Mouse (Mus musculus): ENCODE results near the gene Scoc. TPM values are rescaled to one million over a fixed set of nuclear protein-coding genes. Genes with fewer than 3 reads are reported as not detected.
"Not testable (repeated sequence)": the region's sequence is repeated elsewhere in the genome, so short reads cannot be mapped to it uniquely, and the experiment has no call there.

Gene Scoc
- polyA plus RNA-seq, 1 experiment, result 24.5 TPM

- Histone ChIP-seq H3K4me1 (ENCODE audit: control insufficient read depth, insufficient read depth, low read length) (no peaks in the 10 kb centered on the region), H3K27ac (ENCODE audit: insufficient read depth, low read depth, low read length) (no peak overlapping the region), H3K4me3 (ENCODE audit: insufficient read depth, low read depth, low read length) (peak overlapping the region; percentile 79), H3K36me3 (ENCODE audit: control insufficient read depth, insufficient read depth, low read length) (no peaks in the 10 kb centered on the region; the same call in 1 of the 2 replicates), H3K27me3 (replicated peaks; ENCODE audit: control insufficient read depth, insufficient read depth, low read length) (no peaks in the 10 kb centered on the region)
- peak; percentile 4 for DNase-seq
- WGBS, result 2% methylated on average over 29 of the region's 29 CpGs
- TF ChIP-seq POLR2A (IDR thresholded peaks at IDR 0.05; ENCODE audit: low read depth, low read length) (no peak), CTCF (conservative IDR thresholded peaks at IDR 0.05; ENCODE audit: insufficient read depth, insufficient read length, low read depth, low read length) (no peak)
Measured at GRCm38 (mm10) chr8:83441656-83442242, 16.4 kb downstream of the Scoc start.

- Histone ChIP-seq H3K4me1 (ENCODE audit: control insufficient read depth, insufficient read depth, low read length) (no peaks in the 10 kb centered on the region), H3K27ac (ENCODE audit: insufficient read depth, low read depth, low read length) (no peak overlapping the region), H3K27me3 (replicated peaks; ENCODE audit: control insufficient read depth, insufficient read depth, low read length) (no peaks in the 10 kb centered on the region), H3K4me3 (ENCODE audit: insufficient read depth, low read depth, low read length) (no peak overlapping the region), H3K36me3 (ENCODE audit: control insufficient read depth, insufficient read depth, low read length) (no peaks in the 10 kb centered on the region; the same call in 1 of the 2 replicates)
- WGBS, result 50% methylated on average over 1 of the region's 1 CpGs
- no peak for TF ChIP-seq CTCF (conservative IDR thresholded peaks at IDR 0.05; ENCODE audit: insufficient read depth, insufficient read length, low read depth, low read length)
- TF ChIP-seq POLR2A (IDR thresholded peaks at IDR 0.05; ENCODE audit: low read depth, low read length), result no peak
- DNase-seq, result peak; percentile 15
Measured at GRCm38 (mm10) chr8:83437077-83437476, 21.1 kb downstream of the Scoc start.

DNA sequence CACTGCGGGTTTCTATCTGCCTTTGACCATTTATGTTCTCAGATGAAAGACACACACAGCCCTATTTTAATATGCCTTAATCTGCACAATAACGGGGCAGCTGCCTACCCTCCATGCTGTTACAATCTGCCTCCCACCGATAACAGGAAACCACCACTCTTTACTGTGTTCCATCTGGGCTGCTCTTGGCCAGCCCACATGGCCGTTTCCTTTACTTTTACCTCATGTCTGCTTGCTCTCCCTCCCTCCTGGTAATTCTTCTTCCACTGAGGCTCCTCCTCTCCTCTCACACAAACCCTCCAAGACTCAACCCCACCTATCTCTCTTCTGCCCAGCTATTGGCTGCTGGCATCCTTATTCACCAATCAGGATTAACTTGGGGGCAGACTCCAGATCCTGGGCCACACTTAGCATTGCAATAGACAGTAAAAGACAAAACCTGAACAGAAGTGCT is 29.1 kb downstream of the Scoc start:
- Histone ChIP-seq H3K4me3 (ENCODE audit: insufficient read depth, low read depth, low read length) (no peak overlapping the region), H3K36me3 (ENCODE audit: control insufficient read depth, insufficient read depth, low read length) (no peaks in the 10 kb centered on the region), H3K4me1 (ENCODE audit: control insufficient read depth, insufficient read depth, low read length) (no peaks in the 10 kb centered on the region), H3K27me3 (replicated peaks; ENCODE audit: control insufficient read depth, insufficient read depth, low read length) (no peaks in the 10 kb centered on the region), H3K27ac (ENCODE audit: insufficient read depth, low read depth, low read length) (no peak overlapping the region)
- WGBS, result 65% methylated on average over 4 of the region's 4 CpGs
- no peak for TF ChIP-seq CTCF (conservative IDR thresholded peaks at IDR 0.05; ENCODE audit: insufficient read depth, insufficient read length, low read depth, low read length)
- no peak for TF ChIP-seq POLR2A (IDR thresholded peaks at IDR 0.05; ENCODE audit: low read depth, low read length)
- no peak for DNase-seq

DNA sequence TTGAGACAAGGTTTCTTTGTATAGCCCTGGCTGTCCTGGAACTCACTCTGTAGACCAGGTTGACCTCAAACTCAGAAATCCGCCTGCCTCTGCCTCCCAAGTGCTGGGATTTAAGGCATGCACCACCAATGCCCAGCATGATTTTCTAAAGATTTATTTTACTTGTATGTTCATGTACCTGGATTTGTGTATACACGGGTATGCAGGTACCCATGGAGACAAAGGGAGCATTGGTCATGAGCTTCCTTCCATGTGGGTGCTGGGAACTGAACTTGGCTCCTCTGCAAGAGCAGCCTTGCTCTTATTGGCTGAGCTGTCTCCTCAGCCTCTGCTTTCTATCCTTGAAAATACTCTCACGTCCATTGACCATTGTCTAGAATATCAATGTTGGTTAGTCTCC is 29.6 kb downstream of the Scoc start:
- 93% methylated on average over 3 of the region's 3 CpGs for WGBS
- DNase-seq; H3K4me3 ChIP-seq (ENCODE audit: insufficient read depth, low read depth, low read length); H3K27ac ChIP-seq (ENCODE audit: insufficient read depth, low read depth, low read length); H3K27me3 ChIP-seq (replicated peaks; ENCODE audit: control insufficient read depth, insufficient read depth, low read length); H3K4me1 ChIP-seq (ENCODE audit: control insufficient read depth, insufficient read depth, low read length); H3K36me3 ChIP-seq (ENCODE audit: control insufficient read depth, insufficient read depth, low read length): not testable (repeated sequence)

DNA sequence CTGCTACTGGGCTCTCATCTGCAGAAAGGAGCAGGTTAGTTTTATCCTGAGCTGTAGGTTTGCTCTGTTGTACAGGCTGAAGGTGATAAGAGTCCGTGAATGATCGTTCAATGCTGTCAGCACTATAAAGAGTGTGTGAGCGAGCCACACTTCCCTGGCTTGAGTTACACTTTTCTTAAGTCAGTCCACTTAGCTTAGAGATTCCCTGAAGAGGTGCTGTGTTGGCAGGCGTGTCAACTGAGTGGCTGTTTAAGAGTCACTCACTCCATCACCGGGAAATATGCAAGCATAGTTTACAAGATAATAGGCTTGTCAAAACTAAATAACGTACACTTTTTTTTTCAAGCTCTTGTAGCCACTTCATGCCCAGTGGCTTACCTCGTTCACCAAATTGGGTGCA is 31.2 kb downstream of the Scoc start:
- TF ChIP-seq POLR2A (IDR thresholded peaks at IDR 0.05; ENCODE audit: low read depth, low read length), result no peak
- TF ChIP-seq CTCF (conservative IDR thresholded peaks at IDR 0.05; ENCODE audit: insufficient read depth, insufficient read length, low read depth, low read length), result no peak
- H3K4me3 ChIP-seq (ENCODE audit: insufficient read depth, low read depth, low read length), result no peak overlapping the region
- no peak overlapping the region for H3K27ac ChIP-seq (ENCODE audit: insufficient read depth, low read depth, low read length)
- peak; percentile 12 for DNase-seq
- no peaks in the 10 kb centered on the region for H3K36me3 ChIP-seq (ENCODE audit: control insufficient read depth, insufficient read depth, low read length)
- no peaks in the 10 kb centered on the region for H3K4me1 ChIP-seq (ENCODE audit: control insufficient read depth, insufficient read depth, low read length)
- WGBS, result 67% methylated on average over 7 of the region's 7 CpGs
- H3K27me3 ChIP-seq (replicated peaks; ENCODE audit: control insufficient read depth, insufficient read depth, low read length), result no peaks in the 10 kb centered on the region

- Histone ChIP-seq H3K4me1 (ENCODE audit: control insufficient read depth, insufficient read depth, low read length) (no peaks in the 10 kb centered on the region), H3K4me3 (ENCODE audit: insufficient read depth, low read depth, low read length) (no peak overlapping the region), H3K27ac (ENCODE audit: insufficient read depth, low read depth, low read length) (no peak overlapping the region), H3K36me3 (ENCODE audit: control insufficient read depth, insufficient read depth, low read length) (no peaks in the 10 kb centered on the region), H3K27me3 (replicated peaks; ENCODE audit: control insufficient read depth, insufficient read depth, low read length) (no peaks in the 10 kb centered on the region)
- 45% methylated on average over 11 of the region's 11 CpGs for WGBS
- TF ChIP-seq CTCF (conservative IDR thresholded peaks at IDR 0.05; ENCODE audit: insufficient read depth, insufficient read length, low read depth, low read length) (no peak), POLR2A (IDR thresholded peaks at IDR 0.05; ENCODE audit: low read depth, low read length) (no peak)
- DNase-seq, result peak; percentile 40
Measured at GRCm38 (mm10) chr8:83426104-83426759, 32.0 kb downstream of the Scoc start.

DNA sequence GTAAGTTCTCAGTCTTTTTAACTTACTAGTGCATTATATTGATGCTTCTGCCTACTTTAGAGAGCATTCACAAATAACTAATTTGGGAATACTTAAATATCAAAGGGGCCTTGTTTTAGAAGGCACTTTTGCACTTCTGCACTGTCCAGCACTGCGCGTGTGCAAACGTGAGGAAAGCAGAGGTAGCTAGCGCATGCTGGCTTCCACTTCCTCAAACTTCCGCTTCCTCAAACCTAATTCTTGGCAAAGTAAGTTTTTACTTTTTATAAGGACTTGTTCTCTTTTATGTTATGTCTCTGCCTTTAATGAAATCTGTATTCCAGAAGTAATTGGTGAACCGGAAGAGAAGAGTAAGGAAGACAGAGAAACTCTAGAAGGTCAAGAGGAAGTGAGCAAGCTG is 33.0 kb downstream of the Scoc start:
- TF ChIP-seq POLR2A (IDR thresholded peaks at IDR 0.05; ENCODE audit: low read depth, low read length), result no peak
- no peak for TF ChIP-seq CTCF (conservative IDR thresholded peaks at IDR 0.05; ENCODE audit: insufficient read depth, insufficient read length, low read depth, low read length)
- DNase-seq, result no peak
- no peaks in the 10 kb centered on the region for H3K36me3 ChIP-seq (ENCODE audit: control insufficient read depth, insufficient read depth, low read length)
- no peak overlapping the region for H3K27ac ChIP-seq (ENCODE audit: insufficient read depth, low read depth, low read length)
- WGBS, result 86% methylated on average over 6 of the region's 6 CpGs
- H3K4me1 ChIP-seq (ENCODE audit: control insufficient read depth, insufficient read depth, low read length), result no peaks in the 10 kb centered on the region
- no peaks in the 10 kb centered on the region for H3K27me3 ChIP-seq (replicated peaks; ENCODE audit: control insufficient read depth, insufficient read depth, low read length)
- H3K4me3 ChIP-seq (ENCODE audit: insufficient read depth, low read depth, low read length), result no peak overlapping the region
